Mouse (Mus musculus) MEL (cell line): ENCODE results near the gene Rpl22l1. TPM values are rescaled to one million over a fixed set of nuclear protein-coding genes. Genes with fewer than 3 reads are reported as not detected.

Experiments used
- polyA plus RNA-seq, 2 experiments: library from polyadenylated mRNA; stranded (reverse) in 1 of 2; unstranded in 1 of 2; fragments of >175 nt in 1 of 2; fragments of >200 nt in 1 of 2; gene quantifications; 2 replicates each; pipeline versions ENCODE4 v1.2.1 to v1.2.4; 2012; ENCODE audit warnings: low replicate concordance in 2 of 2, low read depth in 1 of 2; ENCODE audit not compliant: insufficient read length in 2 of 2, insufficient read depth in 1 of 2, missing spikeins in 1 of 2
- total RNA-seq: library from RNA; depleted of rRNA; stranded (reverse); fragments of 300-350 nt; gene quantifications from 2 replicates; pipeline ENCODE4 v1.2.3, GENCODE M21; 2012; rRNA removed

The Rpl22l1 gene
- total and polyA plus RNA-seq, 3 experiments, result 84.5 to 97.8 TPM; not detected in 1

Other genes starting within 250 kb of the Rpl22l1 start
- 0.49 and 1.1 TPM in 2 replicates for gene Slc2a2, start 107.5 kb upstream of the Rpl22l1 start, total RNA-seq
- under 1 TPM in 1 of 2 experiments, not detected in 1; 0.77 TPM for gene Slc2a2, start 107.5 kb upstream of the Rpl22l1 start, polyA plus RNA-seq
- 5.8 and 6.1 TPM in 2 replicates for gene Eif5a2, start 24.2 kb upstream of the Rpl22l1 start, total RNA-seq
- gene Eif5a2, start 24.2 kb upstream of the Rpl22l1 start, polyA plus RNA-seq, result 1 to 10 TPM in 1 of 2 experiments, not detected in 1; 7.3 TPM
- not detected in 2 replicates for gene Gm1527, start 87.2 kb downstream of the Rpl22l1 start, total RNA-seq
- gene Gm1527, start 87.2 kb downstream of the Rpl22l1 start, polyA plus RNA-seq, result not detected